Mouse (Mus musculus): ENCODE results near the gene Clcnka.
A peak's percentile ranks its signal among the peaks of the same experiment; 100 is the strongest.

Gene Clcnka

GRCm38 (mm10) chr4:141398545-141398944 is at the start of gene Clcnka:
Clcnka (minus strand) TSS chr4:141398724.
- DNase-seq (ENCODE audit: low read depth, low spot score): no peak

GRCm38 (mm10) chr4:141446211-141446610 is 47.7 kb upstream of the Clcnka start:
- no peak for DNase-seq (ENCODE audit: low read depth, low spot score)

GRCm38 (mm10) chr4:141445328-141445720 is 46.8 kb upstream of the Clcnka start:
- no peak for DNase-seq (ENCODE audit: low read depth, low spot score)

- peak; percentile 67 for DNase-seq (ENCODE audit: low read depth, low spot score)
Measured at GRCm38 (mm10) chr4:141444451-141445327, 46.2 kb upstream of the Clcnka start, which contains the start of gene Zbtb17. Zbtb17 (plus strand) TSS chr4:141444654.

GRCm38 (mm10) chr4:141443641-141444429 is 45.3 kb upstream of the Clcnka start:
- DNase-seq (ENCODE audit: low read depth, low spot score): no peak

GRCm38 (mm10) chr4:141440877-141441276 is 42.4 kb upstream of the Clcnka start:
- no peak for DNase-seq (ENCODE audit: low read depth, low spot score)

- no peak for DNase-seq (ENCODE audit: low read depth, low spot score)
Measured at GRCm38 (mm10) chr4:141439083-141439803, 40.7 kb upstream of the Clcnka start.

- DNase-seq (ENCODE audit: low read depth, low spot score): no peak
Measured at GRCm38 (mm10) chr4:141435974-141436373, 37.5 kb upstream of the Clcnka start, which contains the start of gene Srarp. Srarp (minus strand) TSS chr4:141436105.

- no peak for DNase-seq (ENCODE audit: low read depth, low spot score)
Measured at GRCm38 (mm10) chr4:141433191-141433590, 34.7 kb upstream of the Clcnka start.

- DNase-seq (ENCODE audit: low read depth, low spot score): no peak
Measured at GRCm38 (mm10) chr4:141432666-141433065, 34.1 kb upstream of the Clcnka start.

GRCm38 (mm10) chr4:141430997-141431396 is 32.5 kb upstream of the Clcnka start:
- DNase-seq (ENCODE audit: low read depth, low spot score): no peak

GRCm38 (mm10) chr4:141429847-141430246 is 31.3 kb upstream of the Clcnka start:
- no peak for DNase-seq (ENCODE audit: low read depth, low spot score)

GRCm38 (mm10) chr4:141429381-141429780 is 30.9 kb upstream of the Clcnka start:
- no peak for DNase-seq (ENCODE audit: low read depth, low spot score)

GRCm38 (mm10) chr4:141427921-141428320 is 29.4 kb upstream of the Clcnka start:
- no peak for DNase-seq (ENCODE audit: low read depth, low spot score)

GRCm38 (mm10) chr4:141426796-141427745 is 28.5 kb upstream of the Clcnka start:
- no peak for DNase-seq (ENCODE audit: low read depth, low spot score)

GRCm38 (mm10) chr4:141425484-141426479 is 27.3 kb upstream of the Clcnka start:
- DNase-seq (ENCODE audit: low read depth, low spot score): no peak

GRCm38 (mm10) chr4:141423691-141424431 is 25.3 kb upstream of the Clcnka start:
- DNase-seq (ENCODE audit: low read depth, low spot score): no peak

- DNase-seq (ENCODE audit: low read depth, low spot score): no peak
Measured at GRCm38 (mm10) chr4:141423288-141423687, 24.8 kb upstream of the Clcnka start.

GRCm38 (mm10) chr4:141422841-141423240 is 24.3 kb upstream of the Clcnka start:
- DNase-seq (ENCODE audit: low read depth, low spot score): no peak
